Mouse (Mus musculus) frontal cortex, postnatal 14 days (tissue): ENCODE results near the gene Rpl37.

ENCODE experiments used
- DNase-seq, 2 experiments: peaks; one replicate each; pipeline ENCODE4 v3.0.0; 2022; ENCODE audit warnings: low spot score in 2 of 2

Rpl37 gene

DNA sequence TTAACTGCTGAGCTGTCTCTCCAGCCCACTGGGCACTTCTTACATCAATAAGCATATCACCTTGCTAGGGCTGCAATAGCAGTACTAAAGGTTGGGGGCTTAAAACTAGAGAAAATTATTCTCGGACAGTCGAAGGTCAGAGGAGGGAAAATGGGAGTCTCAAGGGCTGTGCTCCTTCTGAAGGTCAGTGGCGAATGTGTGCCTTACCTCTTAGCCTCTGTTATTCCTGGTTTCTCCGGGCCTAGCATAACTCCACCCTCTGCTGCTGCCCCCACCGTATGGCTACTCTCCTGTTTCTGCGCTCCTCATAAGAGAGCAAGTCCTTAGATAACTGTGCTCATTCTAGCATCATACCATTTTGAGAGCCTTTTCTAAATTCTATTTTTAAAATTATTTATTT, 35.7 kb downstream of the Rpl37 start:
- DNase-seq, result no peak

DNA sequence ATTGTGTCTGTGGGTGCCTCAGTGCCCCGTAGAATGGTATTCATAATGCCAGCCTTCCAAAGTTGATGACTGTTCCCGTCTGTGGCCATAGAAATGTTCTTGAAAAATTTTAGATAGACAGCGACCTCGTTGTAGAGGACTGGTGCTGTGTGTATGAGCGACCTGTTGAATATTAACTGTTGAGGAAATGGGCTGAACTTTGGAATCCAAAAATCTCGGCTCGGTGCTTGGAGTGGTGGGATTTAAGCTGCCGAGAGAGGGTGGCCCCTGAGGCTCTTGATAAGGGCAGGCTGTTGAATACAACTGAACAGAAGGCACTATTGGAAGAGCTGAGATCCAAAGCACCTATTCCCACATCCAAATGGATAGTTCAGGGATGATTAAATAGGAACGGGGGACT, 38.2 kb downstream of the Rpl37 start:
- DNase-seq, result no peak

DNA sequence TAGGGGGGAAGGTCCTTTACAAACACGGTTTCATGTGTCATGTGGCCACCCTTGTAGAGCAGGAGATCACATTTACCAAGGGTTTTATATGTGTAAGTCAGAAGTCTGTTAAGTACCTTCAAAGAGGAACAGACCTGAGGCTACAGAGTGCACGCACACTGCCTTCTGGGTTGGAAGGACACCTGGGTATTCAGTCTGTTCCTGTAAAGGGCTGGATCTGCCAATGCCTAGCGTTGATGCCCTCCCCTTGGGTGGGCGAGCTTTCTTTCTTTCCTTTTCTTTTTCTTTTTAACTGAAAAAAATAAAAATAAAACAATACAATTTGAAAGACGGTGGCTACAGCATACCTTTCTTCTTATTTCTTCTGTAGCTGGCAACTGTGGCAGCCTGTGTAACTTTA, 38.6 kb downstream of the Rpl37 start:
- DNase-seq, result no peak

DNA sequence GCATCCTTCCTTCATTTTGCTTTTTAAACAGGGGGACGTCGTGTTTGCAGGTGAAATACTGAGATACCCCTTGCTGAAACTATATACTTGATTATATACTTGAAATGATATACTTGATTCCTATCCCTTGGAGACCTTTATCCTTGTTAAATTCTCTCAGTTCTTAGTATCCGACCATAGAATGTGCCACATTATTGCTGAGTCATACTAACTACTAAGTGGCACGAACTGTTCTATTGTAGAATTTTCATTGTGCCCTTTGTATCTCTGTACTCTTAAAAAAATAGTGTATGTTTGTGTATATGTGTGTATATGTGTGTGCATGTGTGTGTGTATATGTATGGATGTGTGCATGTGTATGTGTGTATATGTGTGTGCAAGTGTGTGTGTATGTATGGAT, 39.9 kb downstream of the Rpl37 start:
- no peak for DNase-seq

DNA sequence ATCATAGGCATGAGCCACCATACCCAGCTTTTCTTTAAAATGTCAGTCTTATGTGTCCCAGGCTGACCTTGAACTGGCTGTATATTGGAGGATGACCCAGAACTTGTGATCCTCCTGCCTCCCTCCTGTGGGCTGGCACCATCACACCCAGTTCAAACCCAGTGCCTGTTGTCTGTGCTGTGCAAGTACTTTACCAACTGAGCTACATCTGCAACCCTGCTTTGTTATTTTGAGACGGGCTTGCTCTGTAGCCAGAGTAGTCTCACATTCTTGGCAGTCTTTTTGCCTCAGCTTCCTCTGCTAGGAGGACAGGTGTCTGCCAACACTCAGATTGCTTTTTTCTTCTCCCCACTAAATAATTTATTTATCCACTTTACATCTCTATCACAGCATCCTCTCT, 40.9 kb downstream of the Rpl37 start:
- DNase-seq, result no peak

DNA sequence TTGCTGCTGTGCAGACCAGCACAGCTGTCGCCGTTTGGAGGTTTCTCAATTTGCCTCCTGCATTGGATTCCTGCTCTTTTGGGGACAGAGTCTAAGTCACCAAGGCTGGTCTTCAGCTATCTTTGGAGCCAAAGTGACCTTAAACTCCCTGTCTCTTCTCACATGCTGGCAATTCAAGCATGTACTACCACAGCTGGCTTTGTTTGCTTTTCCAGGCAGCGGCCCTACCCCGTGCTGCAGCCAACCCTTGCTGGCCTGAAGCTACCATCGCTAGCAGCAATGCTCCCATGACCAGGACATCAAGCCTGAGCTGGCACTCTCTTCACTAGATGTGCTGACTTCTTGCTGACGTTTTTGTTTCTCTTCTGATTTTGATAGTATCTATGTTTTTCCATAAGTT, 42.4 kb downstream of the Rpl37 start:
- no peak for DNase-seq

DNA sequence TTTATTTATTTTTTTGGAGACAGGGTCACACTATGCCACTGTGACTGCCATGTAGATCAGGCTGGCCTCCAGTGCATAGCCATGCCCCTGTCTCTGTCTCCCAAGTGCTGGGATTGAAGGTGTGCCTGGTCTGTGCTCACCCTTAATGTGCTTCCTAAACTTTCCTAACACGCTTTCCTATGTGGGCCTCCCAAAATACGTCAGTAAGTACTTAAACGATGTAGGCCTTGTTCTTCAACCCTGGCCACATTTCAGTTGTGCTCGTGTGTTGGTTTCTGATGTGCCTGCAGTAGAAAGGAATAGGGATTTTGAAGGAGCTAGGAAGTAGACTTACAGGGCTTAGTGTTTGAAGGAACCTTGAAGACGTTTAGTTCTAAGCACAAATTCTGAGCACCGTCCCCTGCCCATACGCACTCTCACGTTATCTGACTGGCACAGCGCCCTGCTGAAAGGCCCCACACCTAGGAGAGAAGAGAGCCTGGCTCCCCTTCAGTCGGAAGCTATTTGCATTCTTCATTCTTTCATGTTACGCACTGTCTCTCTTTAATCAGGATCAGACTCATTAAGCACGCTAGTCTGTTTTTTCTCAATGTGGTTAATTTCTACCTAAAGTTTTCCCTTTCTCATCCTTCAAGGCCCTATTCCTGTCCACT, 48.8 kb downstream of the Rpl37 start:
- DNase-seq, result no peak
